Mouse (Mus musculus): ENCODE data around the gene Pole4.
A peak's percentile ranks its signal among the peaks of the same experiment; 100 is the strongest.

Pole4 gene

DNA sequence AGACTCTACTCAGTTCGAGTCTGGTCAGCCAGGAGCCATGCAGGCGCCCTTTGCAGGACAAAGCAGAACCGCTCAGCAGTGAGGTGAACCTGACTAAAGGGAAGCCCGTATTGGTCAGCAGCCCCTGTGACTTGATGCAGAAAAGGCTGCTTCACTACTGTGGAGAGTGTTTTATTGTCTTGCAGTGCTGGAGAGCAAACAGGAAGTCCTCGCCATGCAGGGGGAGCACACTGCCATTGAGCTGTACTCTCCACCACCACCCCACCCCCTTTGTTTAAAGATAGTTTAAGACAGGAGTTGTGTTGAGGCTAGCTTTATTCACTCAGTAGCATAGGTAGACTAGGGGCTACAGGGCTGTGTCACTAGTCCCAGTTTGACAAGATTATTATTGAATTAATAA lies at the start of gene Pole4:
Gene Pole4, minus strand, starts transcription at position 145 of the 400 bp plus-strand sequence.
- DNase-seq (ENCODE audit: low spot score): no peak

DNA sequence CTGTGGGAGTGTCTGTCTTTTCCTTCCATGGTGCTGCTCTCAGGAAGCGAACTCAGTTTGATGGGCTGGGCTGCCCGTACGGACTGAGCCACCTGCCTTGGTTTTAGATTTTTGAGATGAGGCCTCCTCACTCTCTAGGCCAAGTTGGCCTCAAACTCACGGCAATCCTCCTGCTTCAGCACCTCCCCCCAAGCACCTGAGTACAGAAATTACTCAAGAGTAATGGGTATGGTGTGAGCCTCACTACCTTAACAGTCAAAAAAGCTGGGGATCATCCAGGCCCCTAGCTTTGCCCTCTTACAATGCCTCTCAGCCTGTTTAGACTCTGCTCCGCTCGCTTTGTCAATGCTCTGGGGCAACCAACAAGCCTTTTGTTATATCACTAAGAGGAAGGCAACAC lies 49.6 kb upstream of the Pole4 start:
- DNase-seq (ENCODE audit: low spot score): no peak

GRCm38 (mm10) chr6:82753638-82754361 lies 48.6 kb upstream of the Pole4 start:
- DNase-seq (ENCODE audit: low spot score): peak; percentile 25

DNA sequence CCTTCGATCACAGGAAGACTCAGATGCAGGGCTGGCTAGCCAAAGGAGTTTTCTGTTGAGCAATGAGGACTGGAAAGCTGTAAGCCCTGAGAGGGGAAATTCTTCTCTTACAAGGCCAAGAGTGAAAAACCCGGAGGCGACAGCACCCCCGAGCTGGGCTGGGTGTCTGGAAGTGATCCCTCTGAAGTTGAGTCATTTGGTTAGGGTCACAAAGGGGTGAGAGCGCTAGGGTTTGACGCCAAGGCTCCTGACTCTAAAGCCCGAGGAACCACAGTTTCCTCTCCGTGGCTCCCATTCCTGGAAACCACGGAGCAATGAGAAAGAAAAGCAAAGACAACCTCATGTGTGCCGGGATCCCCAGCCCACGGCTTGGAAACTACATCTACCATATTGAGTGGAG lies 47.9 kb upstream of the Pole4 start:
- DNase-seq (ENCODE audit: low spot score): no peak

DNA sequence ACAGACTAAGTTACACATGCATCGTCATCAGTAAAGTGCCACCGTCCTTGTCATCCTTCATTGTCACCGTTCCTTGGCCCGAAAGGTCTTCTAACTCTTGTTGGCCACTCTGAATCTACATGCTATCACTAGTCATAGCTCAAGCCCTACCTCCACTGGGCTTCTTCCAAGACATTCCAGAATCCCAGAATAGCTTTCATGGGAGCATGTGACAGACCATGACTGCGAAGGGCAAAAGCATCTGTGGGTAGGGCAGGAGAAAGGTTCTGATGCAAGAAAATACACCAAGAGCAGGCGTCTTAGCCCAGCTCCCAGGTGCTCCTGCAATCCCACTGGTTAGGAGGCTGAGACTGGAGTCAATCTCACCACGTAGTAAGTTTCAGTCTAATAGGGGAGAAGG lies 46.6 kb upstream of the Pole4 start:
- DNase-seq (ENCODE audit: low spot score): no peak

DNA sequence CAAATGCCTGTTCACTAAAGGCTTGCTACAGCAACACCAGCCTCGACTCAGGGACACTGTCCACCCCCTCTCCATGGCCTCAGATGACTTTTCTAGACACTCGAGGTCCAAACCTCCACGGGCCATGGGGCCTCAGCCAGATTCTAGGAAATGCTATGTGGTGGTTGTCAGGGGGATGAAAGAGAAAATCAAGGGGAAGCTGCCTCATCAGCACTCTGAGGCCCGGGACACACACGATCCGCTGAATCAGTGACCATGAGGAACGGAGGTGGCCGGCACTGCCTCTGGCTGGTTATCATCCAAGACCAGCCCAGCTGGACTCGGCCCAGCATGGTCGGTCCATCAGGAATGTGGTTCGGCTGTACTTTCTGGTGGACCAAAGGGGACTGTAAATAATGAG lies 45.9 kb upstream of the Pole4 start:
- DNase-seq (ENCODE audit: low spot score): peak; percentile 24

DNA sequence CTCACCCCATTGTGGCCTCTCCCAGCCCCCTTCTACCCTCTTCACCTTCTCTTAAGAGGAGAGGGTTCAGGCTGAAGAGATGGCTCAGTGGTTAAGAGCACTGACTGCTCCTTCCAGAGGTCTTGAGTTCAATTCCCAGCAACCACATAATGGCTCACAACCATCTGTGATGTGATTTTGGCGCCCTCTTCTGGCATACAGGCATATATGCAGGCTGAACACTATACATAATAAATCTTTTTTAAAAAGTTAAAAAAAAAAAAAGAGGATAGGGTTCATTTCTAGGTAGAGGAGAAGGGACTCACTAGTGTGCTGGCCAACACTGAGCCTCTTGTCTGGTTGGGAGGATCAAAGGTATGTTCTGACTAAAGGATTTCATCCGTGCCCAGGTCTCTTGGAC lies 44.9 kb upstream of the Pole4 start:
- no peak for DNase-seq (ENCODE audit: low spot score)

- no peak for DNase-seq (ENCODE audit: low spot score)
Observed at GRCm38 (mm10) chr6:82748106-82748672, 43.0 kb upstream of the Pole4 start.

- no peak for DNase-seq (ENCODE audit: low spot score)
Observed at GRCm38 (mm10) chr6:82747085-82747484, 41.9 kb upstream of the Pole4 start.

GRCm38 (mm10) chr6:82744553-82744952 lies 39.4 kb upstream of the Pole4 start:
- no peak for DNase-seq (ENCODE audit: low spot score)

GRCm38 (mm10) chr6:82741518-82741880 lies 36.3 kb upstream of the Pole4 start:
- no peak for DNase-seq (ENCODE audit: low spot score)

- no peak for DNase-seq (ENCODE audit: low spot score)
Observed at GRCm38 (mm10) chr6:82740868-82741517, 35.8 kb upstream of the Pole4 start.

DNA sequence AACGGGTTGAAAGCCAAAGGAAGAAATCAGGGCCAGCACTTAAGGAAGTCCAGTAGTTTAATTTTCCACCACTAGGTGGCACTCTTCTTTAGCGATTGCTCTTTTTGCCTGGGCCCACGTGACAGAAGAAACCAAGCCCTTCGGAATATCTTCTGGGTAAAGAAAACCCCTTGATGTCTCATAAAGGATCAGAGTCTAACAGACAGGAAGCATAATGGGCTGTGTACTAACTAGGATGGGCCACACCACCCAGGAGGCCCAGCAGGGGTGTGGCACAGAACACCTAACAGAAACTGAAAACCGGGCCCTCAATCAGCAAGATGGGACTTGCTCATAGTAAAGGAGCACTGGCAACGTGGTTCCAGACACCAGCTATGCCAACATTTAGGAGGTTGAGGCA lies 35.1 kb upstream of the Pole4 start:
- DNase-seq (ENCODE audit: low spot score): peak; percentile 48

GRCm38 (mm10) chr6:82737634-82738540 lies 32.7 kb upstream of the Pole4 start:
- no peak for DNase-seq (ENCODE audit: low spot score)

GRCm38 (mm10) chr6:82736626-82737600 lies 31.7 kb upstream of the Pole4 start:
- DNase-seq (ENCODE audit: low spot score): peak; percentile 24

- no peak for DNase-seq (ENCODE audit: low spot score)
Observed at GRCm38 (mm10) chr6:82735347-82735746, 30.2 kb upstream of the Pole4 start.

DNA sequence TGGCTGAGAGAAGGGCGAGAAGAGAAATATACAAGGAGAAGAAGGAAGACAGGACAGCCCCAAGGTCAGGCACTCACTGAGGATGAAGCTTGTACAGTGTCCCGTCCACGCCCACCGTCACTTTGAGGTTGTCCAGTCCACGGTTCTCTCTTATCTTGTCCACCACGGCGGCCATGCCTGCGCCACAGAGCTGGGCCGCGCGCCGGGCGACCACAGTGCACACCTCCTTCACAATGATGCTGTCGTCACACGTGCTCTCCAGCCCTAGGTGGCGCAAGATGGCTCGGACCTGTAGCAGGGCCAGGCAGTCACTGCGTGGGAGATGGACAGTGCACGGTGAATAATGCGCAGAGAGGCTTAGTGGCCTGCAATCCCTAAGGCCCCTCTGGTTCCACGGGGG lies 23.5 kb upstream of the Pole4 start:
- DNase-seq (ENCODE audit: low spot score): no peak

DNA sequence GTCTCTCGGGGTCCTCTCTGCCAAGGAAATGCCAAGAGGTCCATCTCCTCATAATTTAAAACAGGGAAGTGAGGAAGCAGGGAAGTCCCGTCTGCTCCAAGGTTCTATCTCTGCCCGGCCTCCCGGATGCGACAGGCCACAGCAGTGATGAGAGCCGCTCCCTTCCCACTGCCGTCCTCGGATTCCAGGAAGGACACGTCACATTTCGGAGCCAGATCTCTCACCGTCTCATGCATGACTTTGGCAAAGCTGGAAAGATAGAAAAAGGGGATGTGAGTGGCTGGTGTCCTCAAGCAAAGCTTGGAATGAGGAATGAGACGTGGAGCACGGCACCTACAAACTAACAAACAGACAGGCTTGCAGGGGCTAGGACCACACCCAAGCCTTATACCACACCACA lies 22.0 kb upstream of the Pole4 start:
- no peak for DNase-seq (ENCODE audit: low spot score)

DNA sequence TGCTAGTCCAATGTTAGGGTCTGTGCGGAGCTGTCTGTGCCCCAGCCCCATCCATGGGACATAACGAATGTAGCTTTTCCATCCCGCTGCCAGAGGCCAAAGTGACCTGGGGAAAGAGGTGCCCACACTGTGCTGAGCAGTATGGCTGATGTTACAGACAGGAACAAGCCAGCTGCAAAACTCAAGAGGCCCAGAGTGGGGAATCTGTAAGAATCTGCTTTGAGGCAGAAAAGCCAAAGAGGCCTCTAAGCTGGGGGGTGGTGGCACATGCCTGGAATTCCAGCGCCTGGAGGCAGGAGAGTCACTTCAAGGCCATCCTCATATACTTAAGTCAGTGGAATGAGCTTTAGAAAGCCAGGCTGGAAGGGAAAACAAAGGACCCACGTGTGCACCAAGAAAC lies 18.2 kb upstream of the Pole4 start:
- peak; percentile 58 for DNase-seq (ENCODE audit: low spot score)

GRCm38 (mm10) chr6:82716126-82716525 lies 11.0 kb upstream of the Pole4 start:
- no peak for DNase-seq (ENCODE audit: low spot score)

DNA sequence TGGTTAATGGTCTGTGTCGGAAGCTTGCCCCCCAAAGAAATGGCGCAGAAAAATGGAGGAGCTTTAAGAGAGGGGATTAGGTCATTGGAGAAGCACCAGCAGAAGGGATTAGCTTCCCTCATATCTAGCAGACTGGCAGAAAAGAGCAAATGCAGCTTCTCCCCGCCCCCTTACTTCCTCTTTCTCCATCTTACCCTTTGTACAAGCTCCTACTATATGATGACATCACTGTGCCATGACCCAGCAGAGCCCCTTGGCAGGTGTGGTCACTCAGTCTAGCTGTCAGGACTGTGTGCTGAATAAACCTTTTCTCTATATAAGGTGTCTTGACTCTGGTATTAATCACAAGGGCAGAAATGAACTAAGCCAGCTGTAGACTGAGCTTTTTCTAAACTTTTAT lies 10.5 kb upstream of the Pole4 start:
- DNase-seq (ENCODE audit: low spot score): no peak
